Mouse (Mus musculus) heart, embryonic 10.5 days (tissue): ENCODE data around the gene Ppp1r15a. TPM values are rescaled to one million over a fixed set of nuclear protein-coding genes. Genes with fewer than 3 reads are reported as not detected.

Experiments used
- DNase-seq: peaks from one replicate; pipeline ENCODE4 v3.0.0-alpha.2; 2017; ENCODE audit warnings: low spot score
- H3K27ac ChIP-seq: fragments of 300-500 bp; sonication (generic); 2 replicates; pipeline ENCODE4 v1.5.1; 2016; ENCODE audit warnings: mild to moderate bottlenecking
- H3K27me3 ChIP-seq: fragments of 300-500 bp; sonication (generic); 2 replicates; pipeline ENCODE4 v1.6.1; 2016; ENCODE audit warnings: mild to moderate bottlenecking; ENCODE audit not compliant: poor library complexity, insufficient read depth, severe bottlenecking
- H3K36me3 ChIP-seq: fragments of 300-500 bp; sonication (generic); 2 replicates; pipeline ENCODE4 v1.6.1; 2016; ENCODE audit warnings: mild to moderate bottlenecking, moderate library complexity
- H3K4me1 ChIP-seq: fragments of 300-500 bp; sonication (generic); 2 replicates; pipeline ENCODE4 v1.6.1; 2016; ENCODE audit warnings: mild to moderate bottlenecking
- H3K4me3 ChIP-seq: fragments of 300-500 bp; sonication (generic); 2 replicates; pipeline ENCODE4 v1.5.1; 2016; ENCODE audit warnings: mild to moderate bottlenecking, moderate library complexity
- H3K9me3 ChIP-seq: fragments of 300-500 bp; sonication (generic); 2 replicates; pipeline ENCODE4 v1.6.1; 2016; ENCODE audit warnings: mild to moderate bottlenecking, moderate library complexity
- whole genome bisulfite sequencing: fragments of 180-500 bp; shearing (Covaris S2); methylation state at CpG from one replicate; pipeline ENCODE4 v1.1.7; 2016; 5-methylcytosine and 5-hydroxymethylcytosine counted together
- polyA plus RNA-seq: library from polyadenylated mRNA; unstranded; fragments of >200 nt; fragmentation: Nextera tagmentation; extraction: Ambion mirVana; gene quantifications from 2 replicates; pipeline ENCODE4 v1.2.1, GENCODE M21; 2016

The Ppp1r15a gene
- polyA plus RNA-seq: 28.2 and 31.2 TPM in 2 replicates

- under 1% methylated on average over 54 of the region's 54 CpGs for WGBS
- Histone ChIP-seq H3K9me3 (no peaks in the 10 kb centered on the region), H3K4me1 (peaks cover 51% of the 10 kb centered on the region), H3K27me3 (peaks cover 5% of the 10 kb centered on the region; the same call in 1 of the 2 replicates), H3K27ac (peak within 1 kb of the TSS; percentile 98), H3K4me3 (peak within 1 kb of the TSS; percentile 90), H3K36me3 (peaks cover 17% of the 10 kb centered on the region; the same call in 1 of the 2 replicates)
- DNase-seq: peak; percentile 98
Observed at GRCm38 (mm10) chr7:45525809-45526473, at the start of gene Ppp1r15a, which contains the start of gene Plekha4. Gene Ppp1r15a (minus strand): TSS chr7:45526268. Gene Plekha4 (plus strand): TSS chr7:45526330.

- Histone ChIP-seq H3K27me3 (no peaks in the 10 kb centered on the region), H3K27ac (peak overlapping the region; percentile 54; the same call in 1 of the 2 replicates), H3K4me1 (peaks cover 36% of the 10 kb centered on the region), H3K9me3 (no peaks in the 10 kb centered on the region), H3K36me3 (peaks cover 38% of the 10 kb centered on the region), H3K4me3 (no peak overlapping the region)
- no peak for DNase-seq
- WGBS: 79% methylated on average over 15 of the region's 15 CpGs
Observed at GRCm38 (mm10) chr7:45574472-45575379, 48.7 kb upstream of the Ppp1r15a start.

GRCm38 (mm10) chr7:45573954-45574353 is 47.9 kb upstream of the Ppp1r15a start:
- Histone ChIP-seq H3K27ac (peak overlapping the region; percentile 54; the same call in 1 of the 2 replicates), H3K4me1 (peaks cover 37% of the 10 kb centered on the region), H3K27me3 (no peaks in the 10 kb centered on the region), H3K4me3 (no peak overlapping the region), H3K9me3 (no peaks in the 10 kb centered on the region), H3K36me3 (peaks cover 35% of the 10 kb centered on the region)
- DNase-seq: no peak
- 79% methylated on average over 8 of the region's 8 CpGs for WGBS

- H3K4me3 ChIP-seq: peak overlapping the region; percentile 75
- no peaks in the 10 kb centered on the region for H3K27me3 ChIP-seq
- H3K9me3 ChIP-seq: no peaks in the 10 kb centered on the region
- no peak for DNase-seq
- WGBS: 41% methylated on average over 1 of the region's 1 CpGs
- peaks cover 17% of the 10 kb centered on the region for H3K36me3 ChIP-seq
- H3K4me1 ChIP-seq: peaks cover 55% of the 10 kb centered on the region
- no peak overlapping the region for H3K27ac ChIP-seq
Observed at GRCm38 (mm10) chr7:45571966-45572365, 45.9 kb upstream of the Ppp1r15a start.

- H3K4me3 ChIP-seq: peak within 1 kb of the TSS; percentile 75
- H3K9me3 ChIP-seq: no peaks in the 10 kb centered on the region
- H3K4me1 ChIP-seq: peaks cover 55% of the 10 kb centered on the region
- peaks cover 4% of the 10 kb centered on the region; the same call in 1 of the 2 replicates for H3K36me3 ChIP-seq
- peak; percentile 90 for DNase-seq
- H3K27me3 ChIP-seq: no peaks in the 10 kb centered on the region
- WGBS: under 1% methylated on average over 42 of the region's 42 CpGs
- H3K27ac ChIP-seq: peak within 1 kb of the TSS; percentile 94
Observed at GRCm38 (mm10) chr7:45570103-45570741, 44.2 kb upstream of the Ppp1r15a start, which contains the start of gene Bcat2. Gene Bcat2 (plus strand): TSS chr7:45570153.

- Histone ChIP-seq H3K27ac (peak overlapping the region; percentile 94), H3K27me3 (no peaks in the 10 kb centered on the region), H3K36me3 (0 out of 2 replicates have a peak, but pooled peaks cover 3% of the 10 kb centered on the region), H3K9me3 (no peaks in the 10 kb centered on the region), H3K4me3 (peak overlapping the region; percentile 59), H3K4me1 (peaks cover 42% of the 10 kb centered on the region)
- DNase-seq: no peak
- 66% methylated on average over 10 of the region's 10 CpGs for WGBS
Observed at GRCm38 (mm10) chr7:45568601-45569473, 42.8 kb upstream of the Ppp1r15a start.

- H3K36me3 ChIP-seq: no peaks in the 10 kb centered on the region
- H3K27me3 ChIP-seq: no peaks in the 10 kb centered on the region
- peak overlapping the region; percentile 59 for H3K4me3 ChIP-seq
- WGBS: under 1% methylated on average over 24 of the region's 24 CpGs
- H3K9me3 ChIP-seq: no peaks in the 10 kb centered on the region
- H3K4me1 ChIP-seq: peaks cover 42% of the 10 kb centered on the region
- peak; percentile 99 for DNase-seq
- peak overlapping the region; percentile 89 for H3K27ac ChIP-seq
Observed at GRCm38 (mm10) chr7:45567780-45568516, 41.9 kb upstream of the Ppp1r15a start.

- Histone ChIP-seq H3K4me3 (peak overlapping the region; percentile 59), H3K27ac (peak overlapping the region; percentile 89), H3K9me3 (no peaks in the 10 kb centered on the region), H3K4me1 (peaks cover 43% of the 10 kb centered on the region), H3K27me3 (no peaks in the 10 kb centered on the region), H3K36me3 (no peaks in the 10 kb centered on the region)
- 63% methylated on average over 8 of the region's 8 CpGs for WGBS
- no peak for DNase-seq
Observed at GRCm38 (mm10) chr7:45567112-45567779, 41.2 kb upstream of the Ppp1r15a start.

- Histone ChIP-seq H3K27me3 (no peaks in the 10 kb centered on the region), H3K4me1 (peaks cover 44% of the 10 kb centered on the region), H3K36me3 (no peaks in the 10 kb centered on the region), H3K4me3 (no peak overlapping the region), H3K27ac (0 out of 2 replicates have a peak overlapping the region, but pooled peaks have one; percentile 19), H3K9me3 (no peaks in the 10 kb centered on the region)
- 83% methylated on average over 9 of the region's 9 CpGs for WGBS
- no peak for DNase-seq
Observed at GRCm38 (mm10) chr7:45565446-45565845, 39.4 kb upstream of the Ppp1r15a start.

- Histone ChIP-seq H3K27ac (no peak overlapping the region), H3K27me3 (no peaks in the 10 kb centered on the region), H3K36me3 (no peaks in the 10 kb centered on the region), H3K4me1 (peaks cover 41% of the 10 kb centered on the region), H3K4me3 (no peak overlapping the region), H3K9me3 (no peaks in the 10 kb centered on the region)
- DNase-seq: no peak
- WGBS: 69% methylated on average over 2 of the region's 2 CpGs
Observed at GRCm38 (mm10) chr7:45564811-45565210, 38.7 kb upstream of the Ppp1r15a start.
